In the genomic region with DNA sequence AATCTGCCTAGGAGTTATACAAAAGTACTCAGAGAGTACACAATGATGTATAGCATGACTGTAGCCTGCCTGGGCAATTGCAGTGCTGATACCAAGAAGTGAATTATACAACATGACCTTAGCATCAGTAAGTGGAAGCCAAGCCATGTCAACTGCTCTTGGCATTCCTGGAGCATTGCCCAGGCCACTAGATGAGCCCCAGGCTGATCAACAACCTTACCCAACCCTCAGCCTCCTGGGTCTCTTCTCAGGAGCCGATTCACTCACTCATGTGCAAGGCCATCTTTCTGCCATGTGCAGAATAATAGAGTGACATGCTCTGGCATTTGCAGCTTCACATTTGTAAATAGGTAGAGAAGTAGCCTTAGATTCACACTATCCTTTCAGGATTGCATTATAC, we compare ENCODE assay signal across 19 mouse cellular contexts. TPM values are rescaled to one million over a fixed set of nuclear protein-coding genes. Genes with fewer than 3 reads are reported as not detected.
DNase-seq lines count a peak whose midpoint lies in the region; ATAC-seq and TF ChIP-seq lines count a peak whose summit lies in the region.
"Had no signal": no experiment of that assay in that cellular context is flagged by ENCODE, and none has a peak within 500 bp of the region (broad histone marks: within the 10 kb centered on the region; RNA-seq: fewer than 3 reads in every experiment).

No protein-coding gene starts in this region.

- no peak overlapping the region for H3K27ac ChIP-seq in heart, embryonic 10.5 days
- H3K27ac ChIP-seq in midbrain, postnatal 0 days (ENCODE audit: low read depth, low read length), result no peak overlapping the region
- H3K27ac ChIP-seq in midbrain, embryonic 13.5 days, result no peak overlapping the region
- H3K27ac ChIP-seq: embryonic facial prominence, embryonic 10.5 days; forebrain, embryonic 13.5 days; heart, embryonic 15.5 days; hindbrain, embryonic 12.5 days had no signal

- no peak for TF ChIP-seq CTCF in midbrain, postnatal 0 days (IDR thresholded peaks at IDR 0.05)

- no peaks in the 10 kb centered on the region for H3K4me1 ChIP-seq in heart, embryonic 10.5 days
- no peaks in the 10 kb centered on the region for H3K4me1 ChIP-seq in midbrain, postnatal 0 days (ENCODE audit: insufficient read depth, low read length)
- H3K4me1 ChIP-seq in midbrain, embryonic 13.5 days (replicated peaks), result peaks cover 21% of the 10 kb centered on the region
- H3K4me1 ChIP-seq: heart, embryonic 15.5 days had no signal

- peak; percentile 11 for DNase-seq in heart, embryonic 10.5 days (ENCODE audit: low spot score)
- no peak for DNase-seq in heart, adult 11 months
- DNase-seq in lung, adult 18-20 months, result peak; percentile 7 to 18
- no peak for DNase-seq in lung, postnatal 25 days (ENCODE audit: low spot score)
- DNase-seq in midbrain, postnatal 0 days (ENCODE audit: low spot score), result peak; percentile 15
- DNase-seq in adrenal gland, postnatal 36 days, result peak; percentile 34 to 37
- no peak for DNase-seq in testis, postnatal 10 days (ENCODE audit: low spot score)
- DNase-seq: cerebellum, adult 2 months; forebrain, postnatal 0 days; gastrocnemius, postnatal 14 days; heart, postnatal 36 days had no signal

- H3K27me3 ChIP-seq in heart, embryonic 10.5 days (ENCODE audit: insufficient read depth, poor library complexity, severe bottlenecking), result no peaks in the 10 kb centered on the region
- H3K27me3 ChIP-seq in midbrain, postnatal 0 days (ENCODE audit: insufficient read depth, low read length), result no peaks in the 10 kb centered on the region
- no peaks in the 10 kb centered on the region for H3K27me3 ChIP-seq in midbrain, embryonic 13.5 days
- H3K27me3 ChIP-seq: forebrain, embryonic 13.5 days; heart, embryonic 15.5 days; hindbrain, embryonic 12.5 days; Patski had no signal

- H3K4me3 ChIP-seq in heart, embryonic 10.5 days, result no peak overlapping the region
- no peak overlapping the region for H3K4me3 ChIP-seq in midbrain, postnatal 0 days (ENCODE audit: low read depth, low read length)
- no peak overlapping the region for H3K4me3 ChIP-seq in midbrain, embryonic 13.5 days (replicated peaks)
- H3K4me3 ChIP-seq: embryonic facial prominence, embryonic 10.5 days; forebrain, embryonic 13.5 days; heart, embryonic 15.5 days; hindbrain, embryonic 12.5 days had no signal

- H3K9ac ChIP-seq in midbrain, postnatal 0 days (replicated peaks; ENCODE audit: low read length, poor library complexity, severe bottlenecking), result no peak overlapping the region
- H3K9ac ChIP-seq in midbrain, embryonic 13.5 days (replicated peaks), result no peak overlapping the region
- H3K9ac ChIP-seq: forebrain, embryonic 13.5 days; forebrain, postnatal 0 days; heart, embryonic 15.5 days; hindbrain, embryonic 12.5 days had no signal

- WGBS in heart, embryonic 10.5 days, result 87% methylated on average over 1 of the region's 1 CpGs
- WGBS in midbrain, postnatal 0 days, result 41% methylated on average over 1 of the region's 1 CpGs
- 52% methylated on average over 1 of the region's 1 CpGs for WGBS in midbrain, embryonic 13.5 days

- H3K36me3 ChIP-seq in heart, embryonic 10.5 days, result no peaks in the 10 kb centered on the region
- H3K36me3 ChIP-seq in midbrain, postnatal 0 days (ENCODE audit: insufficient read depth, low read length), result no peaks in the 10 kb centered on the region
- H3K36me3 ChIP-seq in midbrain, embryonic 13.5 days, result no peaks in the 10 kb centered on the region
- H3K36me3 ChIP-seq: embryonic facial prominence, embryonic 10.5 days; heart, embryonic 15.5 days; hindbrain, embryonic 12.5 days had no signal

- H3K4me2 ChIP-seq in midbrain, postnatal 0 days (ENCODE audit: low read depth, low read length, poor library complexity, severe bottlenecking), result no peak overlapping the region
- no peak overlapping the region for H3K4me2 ChIP-seq in midbrain, embryonic 13.5 days (replicated peaks)
- H3K4me2 ChIP-seq: forebrain, embryonic 13.5 days; heart, embryonic 15.5 days; hindbrain, embryonic 12.5 days had no signal

- H3K9me3 ChIP-seq in heart, embryonic 10.5 days, result no peaks in the 10 kb centered on the region
- H3K9me3 ChIP-seq in midbrain, postnatal 0 days (ENCODE audit: low read length), result no peaks in the 10 kb centered on the region
- no peaks in the 10 kb centered on the region for H3K9me3 ChIP-seq in midbrain, embryonic 13.5 days
- H3K9me3 ChIP-seq: embryonic facial prominence, embryonic 10.5 days; forebrain, embryonic 13.5 days; heart, embryonic 15.5 days; hindbrain, embryonic 12.5 days had no signal

- no peak for ATAC-seq in midbrain, postnatal 0 days (ENCODE audit: low FRiP score)
- ATAC-seq in midbrain, embryonic 13.5 days, result no peak
- ATAC-seq: forebrain, embryonic 13.5 days; forebrain, postnatal 0 days; inflammation-experienced regulatory T-cells, adult 6 months; intestine, postnatal 0 days; Patski had no signal

RNA-seq across cellular contexts. Expression of gene Wdr11, which starts 24.1 kb away (rescaled TPM):
- 35.5 and 38.6 TPM in 2 replicates for polyA plus RNA-seq in heart, embryonic 10.5 days (2016; fragmentation: Nextera tagmentation; extraction: Ambion mirVana)
- 40.1 and 49.5 TPM in 2 replicates for total RNA-seq in midbrain, postnatal 0 days (2014; rRNA removed)
- 28.1 and 29.4 TPM in 2 replicates for polyA plus RNA-seq in midbrain, postnatal 0 days (2015; fragmentation: Nextera tagmentation; extraction: Ambion mirVana)
- 37.7 and 38.3 TPM in 2 replicates for polyA plus RNA-seq in midbrain, embryonic 13.5 days (2015; fragmentation: Nextera tagmentation; extraction: Ambion mirVana)
- 10 to 100 TPM; 41.6 to 51.7 TPM for total RNA-seq in adrenal gland, postnatal 36 days (2021)

Comparison
In these comparisons a context has a peak if more than half of its experiments do, and no peak if none do; other contexts are left out.
1. DNase-seq: peak in heart, embryonic 10.5 days (single experiment), lung, adult 18-20 months (2 of 2), midbrain, postnatal 0 days (single experiment) and adrenal gland, postnatal 36 days (2 of 2); none in heart, adult 11 months (single experiment), lung, postnatal 25 days (single experiment) and testis, postnatal 10 days (single experiment).